ENCODE assay signal across 8 mouse cellular contexts in the genomic region with DNA sequence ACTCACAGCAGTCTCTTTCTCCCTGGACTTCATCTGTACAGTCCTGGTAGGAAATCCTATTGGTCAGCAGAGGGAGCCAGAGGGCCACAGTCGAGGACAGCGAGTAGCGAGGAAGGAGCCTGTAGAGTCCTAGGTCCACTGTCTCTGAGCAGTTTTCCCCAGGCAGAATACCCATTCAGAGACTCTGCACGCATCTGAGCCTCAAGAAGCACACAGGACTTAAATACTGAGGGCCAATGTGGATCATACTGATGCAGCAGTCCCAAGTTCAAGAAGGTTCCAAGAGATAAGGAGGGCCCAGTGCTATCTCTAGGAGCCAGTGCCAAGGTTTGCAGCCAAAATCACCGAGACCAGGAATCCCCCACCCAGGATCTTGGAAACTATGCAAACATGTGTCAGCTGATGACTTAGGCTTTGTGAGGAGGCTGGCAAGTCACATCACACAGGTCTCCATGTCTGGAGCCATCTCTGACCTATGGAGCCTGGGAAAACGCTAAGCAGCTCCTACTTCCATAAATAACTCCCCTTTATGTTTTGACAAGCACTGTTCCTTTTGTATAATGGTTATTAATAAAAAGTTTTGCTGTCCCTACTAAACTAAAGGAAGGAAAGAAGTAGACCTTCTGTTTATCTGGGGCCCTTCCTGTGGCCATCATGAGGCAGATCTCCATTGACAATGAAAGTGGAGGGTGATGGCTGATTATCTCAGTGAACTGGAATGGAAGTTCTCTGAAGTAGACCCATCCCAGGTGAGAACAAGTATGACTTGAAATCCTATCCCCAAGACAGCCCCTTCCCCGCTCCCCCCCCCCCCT. TPM values are rescaled to one million over a fixed set of nuclear protein-coding genes. Genes with fewer than 3 reads are reported as not detected.
DNase-seq lines count a peak whose midpoint lies in the region; ATAC-seq lines count a peak whose summit lies in the region.

No protein-coding gene starts in this region.

- intact Hi-C loops in gastrocnemius, postnatal 14 days (cut with DNase I; ENCODE audit: low total_unique reads): loop anchor here (5.0 kb wide), 1 partner anchor 99 kb away; no protein-coding TSS in a partner anchor
- intact Hi-C loops in left cerebral cortex, postnatal 10 days (cut with DNase I): loop anchor here (5.0 to 10.0 kb wide), 2 partner anchors 59 to 107 kb away; a partner anchor contains a TSS

- DNase-seq in adrenal gland, adult (ENCODE audit: inconsistent age in 2 of 2, low spot score in 1 of 2): peak; percentile 83 to 95
- peak; percentile 94 for DNase-seq in embryo, embryonic 10 days (ENCODE audit: low spot score)
- DNase-seq in gastrocnemius, postnatal 14 days: peak; percentile 83
- peak; percentile 84 for DNase-seq in left cerebral cortex, postnatal 10 days (ENCODE audit: extremely low spot score in 1 of 2, low spot score in 2 of 2)
- peak; percentile 90 for DNase-seq in right cerebral cortex, postnatal 10 days (ENCODE audit: low spot score in 2 of 2)
- peak; percentile 71 to 86 for DNase-seq in urinary bladder, postnatal 4 days (ENCODE audit: low spot score in 2 of 2)

- ATAC-seq in inflammation-experienced regulatory T-cells, adult 6 months: peak; percentile 74
- peak; percentile 90 for ATAC-seq in megakaryocyte progenitor cell, adult 5-6 weeks (replicated peaks; ENCODE audit: poor library complexity)

RNA-seq across cellular contexts. Expression of a gene that starts 23.2 kb away (rescaled TPM):
- total RNA-seq in gastrocnemius, postnatal 14 days (2021): 10 to 100 TPM; 19.4 to 22.9 TPM
- 1 to 10 TPM in 2 of 3 experiments, under 1 TPM in 1; 0.39 to 1.2 (median 1.2) TPM for polyA plus RNA-seq in inflammation-experienced regulatory T-cells, adult 6 months (2017; shearing (Covaris generic))
- total RNA-seq in left cerebral cortex, postnatal 10 days (2021): 100 to 1,000 TPM; 141 to 143 TPM
- total RNA-seq in megakaryocyte progenitor cell, adult 5-6 weeks (2015): 2.9 and 6.1 TPM in 2 replicates
- total RNA-seq in megakaryocyte progenitor cell, adult 5-6 weeks (2017): 5.5 and 6.0 TPM in 2 replicates

RNA-seq across cellular contexts. Expression of a gene that starts 49.5 kb away (rescaled TPM):
- 10 to 100 TPM; 12.2 to 13.8 TPM for total RNA-seq in gastrocnemius, postnatal 14 days (2021)
- 1 to 10 TPM; 1.7 to 9.0 (median 5.9) TPM for polyA plus RNA-seq in inflammation-experienced regulatory T-cells, adult 6 months (2017; shearing (Covaris generic))
- 10 to 100 TPM; 27.2 to 28.4 TPM for total RNA-seq in left cerebral cortex, postnatal 10 days (2021)
- total RNA-seq in megakaryocyte progenitor cell, adult 5-6 weeks (2015): 14.2 and 20.1 TPM in 2 replicates
- total RNA-seq in megakaryocyte progenitor cell, adult 5-6 weeks (2017): 16.0 and 22.3 TPM in 2 replicates

RNA-seq across cellular contexts. Expression of a gene that starts 52.0 kb away (rescaled TPM):
- total RNA-seq in gastrocnemius, postnatal 14 days (2021): 1 to 10 TPM; 1.1 to 1.5 TPM
- polyA plus RNA-seq in inflammation-experienced regulatory T-cells, adult 6 months (2017; shearing (Covaris generic)): 1 to 10 TPM; 2.2 to 3.0 (median 2.6) TPM
- 1 to 10 TPM; 1.1 to 1.3 TPM for total RNA-seq in left cerebral cortex, postnatal 10 days (2021)
- total RNA-seq in megakaryocyte progenitor cell, adult 5-6 weeks (2015): 19.8 and 26.1 TPM in 2 replicates
- total RNA-seq in megakaryocyte progenitor cell, adult 5-6 weeks (2017): 14.5 and 20.2 TPM in 2 replicates

Comparison
In these comparisons a context has a peak if more than half of its experiments do, and no peak if none do; other contexts are left out.
1. Peak in every context shown above with its lines: DNase-seq and ATAC-seq.
2. RNA of a gene that starts 23.2 kb away (total RNA-seq): 141 to 143 TPM in left cerebral cortex, postnatal 10 days; 19.4 to 22.9 TPM in gastrocnemius, postnatal 14 days and 2.9 to 6.1 TPM in megakaryocyte progenitor cell, adult 5-6 weeks; every median in the first group is over 4 times any median in the second.
3. RNA of a gene that starts 52.0 kb away (total RNA-seq): 14.5 to 26.1 TPM in megakaryocyte progenitor cell, adult 5-6 weeks; 1.1 to 1.5 TPM in gastrocnemius, postnatal 14 days and 1.1 to 1.3 TPM in left cerebral cortex, postnatal 10 days; every median in the first group is over 4 times any median in the second.